ENCODE assay signal across 13 mouse cellular contexts in genomic region chr15:87264906-87265305, GRCm38 (mm10).
"Had no signal": no experiment of that assay in that cellular context is flagged by ENCODE, and none has a peak within 500 bp of the region (broad histone marks: within the 10 kb centered on the region; RNA-seq: fewer than 3 reads in every experiment).

No protein-coding gene starts in this region.

- H3K27ac ChIP-seq: limb, embryonic 12.5 days; liver, embryonic 13.5 days; lung, embryonic 15.5 days; macrophage had no signal

- H3K4me3 ChIP-seq: limb, embryonic 12.5 days; liver, embryonic 13.5 days; lung, embryonic 15.5 days; megakaryocyte, embryonic 14.5 days had no signal

- DNase-seq: kidney, postnatal 25 days; liver; liver, embryonic 13.5 days; liver, postnatal 0 days; lung, postnatal 14 days; right cerebral cortex, adult 18-20 months; thymus, adult 2 months; thymus, postnatal 25 days had no signal

- H3K27me3 ChIP-seq: limb, embryonic 12.5 days; liver, embryonic 13.5 days; lung, embryonic 15.5 days; megakaryocyte, embryonic 14.5 days had no signal

- ATAC-seq: liver, postnatal 0 days; midbrain, embryonic 16.5 days had no signal

- H3K4me1 ChIP-seq: limb, embryonic 12.5 days; liver, embryonic 13.5 days; lung, embryonic 15.5 days; megakaryocyte, embryonic 14.5 days had no signal
